Mouse (Mus musculus) heart, adult 2 months (tissue): ENCODE measurements around the gene Itgb1.

ENCODE experiments used
- CTCF ChIP-seq: fragments of 200-600 bp; IDR thresholded peaks from 2 replicates; pipeline ENCODE4 v1.8.1; 2022; ENCODE audit warnings: antibody characterized with exemption, mild to moderate bottlenecking, moderate library complexity
- EP300 ChIP-seq: fragments of 200-500 bp; IDR thresholded peaks from 2 replicates; pipeline ENCODE4 v1.6.1; 2011; ENCODE audit warnings: low read depth, low read length, control low read depth; ENCODE audit not compliant: insufficient read depth
- POLR2A ChIP-seq: fragments of 200-500 bp; IDR thresholded peaks from 2 replicates; pipeline ENCODE4 v1.6.1; 2011; ENCODE audit warnings: mild to moderate bottlenecking, low read depth, low read length, control low read depth; ENCODE audit not compliant: insufficient read depth

- TF ChIP-seq CTCF (no peak), POLR2A (no peak), EP300 (no peak)
Measured at GRCm38 (mm10) chr8:128650331-128650855, 35.1 kb upstream of the Itgb1 start.
